Mouse (Mus musculus) liver, embryonic 14.5 days (tissue): ENCODE data around the gene Pdcd6ip. TPM values are rescaled to one million over a fixed set of nuclear protein-coding genes. Genes with fewer than 3 reads are reported as not detected.

Experiments
- ATAC-seq: fragments of 200-750 bp; cut with Nextera tagmentation; 2 replicates; pipeline ENCODE4 v1.8.0; 2017; ENCODE audit warnings: moderate number of reproducible peaks, mild to moderate bottlenecking, moderate library complexity; ENCODE audit not compliant: insufficient read depth
- DNase-seq, 3 experiments: peaks; one replicate each; pipeline ENCODE4 v3.0.0-alpha.2; 2012 to 2013; ENCODE audit warnings: low read depth in 3 of 3, low spot score in 3 of 3
- H3K27ac ChIP-seq: fragments of 300-500 bp; sonication (generic); 2 replicates; pipeline ENCODE4 v1.5.1; 2014; ENCODE audit warnings: moderate library complexity, mild to moderate bottlenecking, control low read depth, inconsistent platforms
- H3K27me3 ChIP-seq: fragments of 300-500 bp; sonication (generic); 2 replicates; pipeline ENCODE4 v1.6.1; 2014; ENCODE audit warnings: mild to moderate bottlenecking, low read length, moderate library complexity; ENCODE audit not compliant: control insufficient read depth, insufficient read depth
- H3K36me3 ChIP-seq: fragments of 300-500 bp; sonication (generic); replicated peaks from 2 replicates; pipeline ENCODE4 v1.6.1; 2014; ENCODE audit warnings: low read depth; ENCODE audit not compliant: control insufficient read depth, insufficient read depth
- H3K4me1 ChIP-seq, 2 experiments: fragments of 200-500 bp in 1 of 2; fragments of 300-500 bp in 1 of 2; sonication (generic) in 1 of 2; replicated peaks; 2 replicates each; pipeline ENCODE4 v1.6.1; 2012 to 2014; ENCODE audit warnings: antibody characterized with exemption in 1 of 2, inconsistent platforms in 1 of 2, low read length in 1 of 2; ENCODE audit not compliant: control insufficient read depth in 2 of 2, insufficient read depth in 2 of 2
- H3K4me2 ChIP-seq: fragments of 300-500 bp; sonication (generic); 2 replicates; pipeline ENCODE4 v1.6.1; 2014; ENCODE audit warnings: low read depth, mild to moderate bottlenecking, control low read depth, moderate library complexity
- H3K4me3 ChIP-seq, 2 experiments: fragments of 200-500 bp in 1 of 2; fragments of 300-500 bp in 1 of 2; sonication (generic) in 1 of 2; 2 replicates each; pipeline ENCODE4 v1.5.1; 2012 to 2014; ENCODE audit warnings: low read depth in 2 of 2, low read length in 2 of 2, mild to moderate bottlenecking in 2 of 2, control low read depth in 1 of 2, inconsistent platforms in 1 of 2, moderate library complexity in 1 of 2; ENCODE audit not compliant: insufficient read depth in 1 of 2
- H3K9ac ChIP-seq: fragments of 300-500 bp; sonication (generic); replicated peaks from 2 replicates; pipeline ENCODE4 v1.6.1; 2014; ENCODE audit warnings: mild to moderate bottlenecking, control low read depth, moderate library complexity
- H3K9me3 ChIP-seq: fragments of 300-500 bp; sonication (generic); 2 replicates; pipeline ENCODE4 v1.6.1; 2016; ENCODE audit warnings: low read length, mixed read lengths; ENCODE audit not compliant: control insufficient read depth
- CTCF ChIP-seq: IDR thresholded peaks from 2 replicates; pipeline ENCODE4 v1.5.1; 2016; ENCODE audit warnings: antibody characterized with exemption, low read depth, control low read depth
- EP300 ChIP-seq: IDR thresholded peaks from 2 replicates; pipeline ENCODE4 v1.6.1; 2016; ENCODE audit warnings: antibody characterized with exemption, low read depth
- WGBS: fragments of 180-500 bp; shearing (Covaris S2); extraction: QIAGEN DNeasy Blood & Tissue Kit; methylation state at CpG from one replicate; pipeline ENCODE4 v1.1.7; 2014; ENCODE audit not compliant: insufficient replicate concordance; 5-methylcytosine and 5-hydroxymethylcytosine counted together
- polyA plus RNA-seq, 2 experiments: library from polyadenylated mRNA; depleted of rRNA in 1 of 2; stranded (reverse) in 1 of 2; unstranded in 1 of 2; fragments of >200 nt; fragmentation: Nextera tagmentation in 1 of 2; extraction: Ambion mirVana in 1 of 2; gene quantifications; 2 replicates each; pipeline versions ENCODE4 v1.2.1 to v1.2.3; 2012 to 2014

Pdcd6ip gene
- polyA plus RNA-seq, 2 experiments = 23.4 to 29.4 TPM

- Histone ChIP-seq H3K9me3 (no peaks in the 10 kb centered on the region), H3K9ac (no peak overlapping the region), H3K4me3 (no peak overlapping the region), H3K4me2 (no peak overlapping the region), H3K36me3 (no peaks in the 10 kb centered on the region), H3K27me3 (no peaks in the 10 kb centered on the region), H3K4me1 (no peaks in the 10 kb centered on the region), H3K27ac (no peak overlapping the region)
- ATAC-seq (no peak), DNase-seq (no peak)
- WGBS = 12% methylated on average over 9 of the region's 9 CpGs
- TF ChIP-seq CTCF = peak; percentile 49
- no peak for TF ChIP-seq EP300
Measured at GRCm38 (mm10) chr9:113629632-113630031, 78.4 kb downstream of the Pdcd6ip start.

- H3K9ac ChIP-seq = no peak overlapping the region
- no peaks in the 10 kb centered on the region for H3K36me3 ChIP-seq
- WGBS = 78% methylated on average over 11 of the region's 11 CpGs
- no peaks in the 10 kb centered on the region for H3K27me3 ChIP-seq
- H3K27ac ChIP-seq = no peak overlapping the region
- no peaks in the 10 kb centered on the region for H3K4me1 ChIP-seq
- DNase-seq (no peak), ATAC-seq (no peak)
- no peak overlapping the region for H3K4me3 ChIP-seq
- TF ChIP-seq CTCF = no peak
- no peak for TF ChIP-seq EP300
- no peak overlapping the region for H3K4me2 ChIP-seq
- H3K9me3 ChIP-seq = no peaks in the 10 kb centered on the region
Measured at GRCm38 (mm10) chr9:113629191-113629590, 78.9 kb downstream of the Pdcd6ip start.

DNA sequence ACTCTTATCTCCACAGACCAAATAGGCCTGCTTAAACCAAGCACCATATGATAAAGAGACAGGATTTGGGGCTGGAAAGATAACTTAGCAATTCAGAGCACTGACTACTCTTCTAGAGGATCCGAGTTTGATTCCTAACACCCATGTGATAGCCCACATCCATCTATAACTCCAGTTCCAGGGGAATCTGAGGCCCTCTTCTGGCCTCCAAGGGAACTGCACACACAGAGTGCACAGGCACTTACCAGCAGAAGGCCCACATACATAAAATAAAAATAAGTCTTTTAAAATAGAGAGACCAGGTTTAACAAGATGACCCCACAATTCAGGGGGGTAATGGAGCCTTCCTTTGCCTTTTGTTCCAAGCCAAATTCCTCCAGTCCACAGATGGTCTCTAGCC lies 79.3 kb downstream of the Pdcd6ip start:
- Histone ChIP-seq H3K36me3 (no peaks in the 10 kb centered on the region), H3K4me3 (no peak overlapping the region), H3K9ac (no peak overlapping the region), H3K4me1 (no peaks in the 10 kb centered on the region), H3K27me3 (no peaks in the 10 kb centered on the region), H3K27ac (no peak overlapping the region), H3K4me2 (no peak overlapping the region), H3K9me3 (no peaks in the 10 kb centered on the region)
- DNase-seq = no peak
- ATAC-seq = no peak
- WGBS = 45% methylated on average over 1 of the region's 1 CpGs
- no peak for TF ChIP-seq CTCF
- no peak for TF ChIP-seq EP300

DNA sequence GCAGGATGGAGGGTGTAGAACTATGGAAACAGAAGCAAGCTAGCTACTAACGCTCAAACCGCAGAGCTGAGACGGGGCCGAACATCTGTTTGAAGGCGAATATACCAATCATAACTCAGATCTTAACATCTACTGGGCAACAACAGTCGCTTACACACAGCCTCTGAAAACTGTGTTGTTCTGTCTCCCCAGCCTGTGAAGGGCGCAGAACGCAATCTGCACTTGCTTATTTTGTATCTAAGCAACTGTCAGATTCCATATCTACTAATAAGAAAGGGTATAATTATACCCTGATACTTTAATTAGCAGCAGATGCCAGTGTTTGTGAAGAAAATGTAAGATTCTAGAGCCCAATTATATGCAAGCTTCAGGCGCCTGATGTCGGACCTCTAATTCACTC lies 81.3 kb downstream of the Pdcd6ip start:
- H3K9me3 ChIP-seq = no peaks in the 10 kb centered on the region
- ATAC-seq = no peak
- DNase-seq = no peak
- TF ChIP-seq CTCF (no peak), EP300 (no peak)
- 77% methylated on average over 10 of the region's 10 CpGs for WGBS
- no peaks in the 10 kb centered on the region for H3K36me3 ChIP-seq
- H3K4me2 ChIP-seq = no peak overlapping the region
- H3K27me3 ChIP-seq = no peaks in the 10 kb centered on the region
- no peak overlapping the region for H3K9ac ChIP-seq
- H3K4me3 ChIP-seq = no peak overlapping the region
- no peak overlapping the region for H3K27ac ChIP-seq
- H3K4me1 ChIP-seq = no peaks in the 10 kb centered on the region

GRCm38 (mm10) chr9:113624086-113624485 lies 84.0 kb downstream of the Pdcd6ip start:
- Histone ChIP-seq H3K4me3 (no peak overlapping the region), H3K36me3 (no peaks in the 10 kb centered on the region), H3K4me1 (no peaks in the 10 kb centered on the region), H3K9ac (no peak overlapping the region), H3K9me3 (no peaks in the 10 kb centered on the region), H3K27me3 (no peaks in the 10 kb centered on the region), H3K27ac (no peak overlapping the region), H3K4me2 (no peak overlapping the region)
- DNase-seq (no peak), ATAC-seq (no peak)
- 58% methylated on average over 6 of the region's 6 CpGs for WGBS
- TF ChIP-seq EP300 (no peak), CTCF (no peak)

- Histone ChIP-seq H3K4me2 (no peak overlapping the region), H3K4me1 (no peaks in the 10 kb centered on the region), H3K27me3 (no peaks in the 10 kb centered on the region), H3K9ac (no peak overlapping the region), H3K27ac (no peak overlapping the region), H3K9me3 (no peaks in the 10 kb centered on the region), H3K4me3 (no peak overlapping the region), H3K36me3 (no peaks in the 10 kb centered on the region)
- 55% methylated on average over 6 of the region's 6 CpGs for WGBS
- ATAC-seq (no peak), DNase-seq (no peak)
- TF ChIP-seq CTCF (no peak), EP300 (no peak)
Measured at GRCm38 (mm10) chr9:113617081-113617480, 91.0 kb downstream of the Pdcd6ip start.
